Mouse (Mus musculus): Measurements from ENCODE around the gene Cacna1c. TPM values are rescaled to one million over a fixed set of nuclear protein-coding genes. Genes with fewer than 3 reads are reported as not detected.

Gene Cacna1c
- polyA plus RNA-seq, 1 experiment from 2014 or later = 2.3 TPM

DNA sequence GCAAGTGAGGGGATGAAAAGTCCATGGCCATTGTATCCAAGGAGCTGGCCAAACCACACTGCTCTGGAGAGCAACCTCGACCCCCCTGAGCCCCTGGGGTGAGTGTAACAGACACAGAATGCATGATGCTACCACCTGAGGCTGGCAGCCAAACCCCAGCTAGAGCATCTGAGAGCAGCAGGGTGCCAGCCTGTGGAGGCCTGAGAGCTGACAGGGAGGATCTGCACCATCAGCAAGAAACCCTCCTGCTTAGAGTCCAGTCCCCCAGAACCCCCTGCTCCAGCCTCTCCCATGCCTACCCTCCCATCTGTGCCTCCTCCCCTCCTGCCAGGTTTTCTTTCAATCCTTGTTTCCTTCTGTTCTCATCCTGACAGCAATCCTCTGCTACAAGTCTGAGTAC, 385.4 kb downstream of the Cacna1c start:
- no peak for ATAC-seq (ENCODE audit: low FRiP score, low TSS enrichment)

DNA sequence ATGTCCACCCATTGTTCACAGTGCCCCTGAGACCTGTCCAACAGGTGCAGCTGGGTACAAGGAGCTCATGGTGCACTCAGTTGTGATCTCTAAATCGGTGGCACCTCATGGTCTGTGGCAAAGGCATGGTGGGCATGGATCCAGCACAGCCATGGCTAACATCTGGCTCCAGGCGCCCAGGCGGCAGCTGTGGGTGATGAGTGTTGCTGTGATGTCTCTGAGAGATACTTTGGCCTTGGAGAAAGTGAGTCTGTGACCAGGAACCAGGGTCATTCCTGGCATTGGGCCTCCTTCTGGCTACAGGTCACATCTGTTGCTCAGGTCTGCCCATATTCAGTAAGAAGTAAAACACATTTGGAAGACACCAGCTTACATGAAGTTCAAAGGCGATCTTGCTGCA, 391.1 kb downstream of the Cacna1c start:
- Histone ChIP-seq H3K9me3 (ENCODE audit: control insufficient read depth, low read length) (no peaks in the 10 kb centered on the region), H3K4me3 (ENCODE audit: low read depth, low read length) (no peak overlapping the region), H3K36me3 (ENCODE audit: control insufficient read depth, insufficient read depth, low read length) (no peaks in the 10 kb centered on the region), H3K27me3 (ENCODE audit: control insufficient read depth, insufficient read depth, low read length) (no peaks in the 10 kb centered on the region), H3K4me1 (replicated peaks; ENCODE audit: control insufficient read depth, insufficient read depth) (no peaks in the 10 kb centered on the region), H3K27ac (replicated peaks) (no peak overlapping the region), H3K9ac (ENCODE audit: low read length) (no peak overlapping the region), H3K4me2 (replicated peaks; ENCODE audit: low read depth) (no peak overlapping the region)
- WGBS = 88% methylated on average over 4 of the region's 4 CpGs
- ATAC-seq (ENCODE audit: low FRiP score, low TSS enrichment) = no peak
- DNase-seq (ENCODE audit: low spot score) = no peak
- TF ChIP-seq CTCF (IDR thresholded peaks at IDR 0.05; ENCODE audit: low read depth) = no peak
- TF ChIP-seq EP300 (optimal IDR thresholded peaks at IDR 0.05) = no peak

More for the DNA sequence above, 385.4 kb downstream of the Cacna1c start:
- Histone ChIP-seq H3K9me3 (ENCODE audit: control insufficient read depth, low read length) (no peaks in the 10 kb centered on the region), H3K4me1 (replicated peaks; ENCODE audit: control insufficient read depth, insufficient read depth) (no peaks in the 10 kb centered on the region), H3K4me3 (ENCODE audit: low read depth, low read length) (no peak overlapping the region), H3K4me2 (replicated peaks; ENCODE audit: low read depth) (no peak overlapping the region), H3K27me3 (ENCODE audit: control insufficient read depth, insufficient read depth, low read length) (no peaks in the 10 kb centered on the region), H3K9ac (ENCODE audit: low read length) (no peak overlapping the region), H3K27ac (replicated peaks) (no peak overlapping the region), H3K36me3 (ENCODE audit: control insufficient read depth, insufficient read depth, low read length) (no peaks in the 10 kb centered on the region)
- no peak for DNase-seq (ENCODE audit: low spot score)
- WGBS = 32% methylated on average over 1 of the region's 1 CpGs
- TF ChIP-seq CTCF (IDR thresholded peaks at IDR 0.05; ENCODE audit: low read depth) = no peak
- TF ChIP-seq EP300 (optimal IDR thresholded peaks at IDR 0.05) = no peak

DNA sequence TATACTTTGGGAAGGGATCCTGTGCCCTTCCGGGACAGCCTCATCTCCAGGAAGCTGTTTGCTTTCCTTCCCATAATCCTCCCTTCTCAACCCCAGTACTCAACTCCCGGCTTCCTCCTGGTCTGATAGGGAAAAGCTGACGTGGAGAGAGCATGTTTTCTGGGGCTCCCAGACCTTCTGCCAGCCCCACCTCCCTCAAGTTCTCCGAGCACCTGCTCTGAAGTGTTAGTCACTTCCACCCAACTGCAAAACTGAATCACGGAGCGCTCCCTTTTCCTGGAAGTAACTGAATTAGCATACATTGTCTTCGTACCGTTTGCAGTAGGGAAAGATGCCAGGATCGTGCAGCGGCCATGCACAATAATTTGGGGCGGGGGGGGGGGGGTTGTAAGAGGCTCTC, 393.9 kb downstream of the Cacna1c start:
- TF ChIP-seq CTCF (IDR thresholded peaks at IDR 0.05; ENCODE audit: low read depth) (no peak), EP300 (optimal IDR thresholded peaks at IDR 0.05) (no peak)

DNA sequence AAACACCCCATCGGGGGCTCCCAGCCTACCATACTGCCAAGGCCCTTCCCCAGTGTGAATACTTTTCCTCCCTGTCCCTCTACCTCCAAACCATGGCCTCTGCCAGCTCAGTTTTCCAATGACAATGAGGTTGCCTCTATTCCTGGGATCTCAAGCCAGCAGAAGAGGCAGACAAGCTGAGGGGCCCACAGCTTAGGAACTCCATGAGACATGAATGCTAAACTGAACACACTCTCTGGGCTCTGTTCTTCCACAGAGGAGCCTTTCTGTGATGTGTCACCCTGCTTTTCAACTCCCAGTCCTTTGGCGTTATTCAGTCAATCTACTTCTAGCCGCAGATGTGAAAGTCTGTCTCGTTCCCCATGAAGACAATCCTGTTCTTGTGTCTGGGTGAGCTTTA, 399.8 kb downstream of the Cacna1c start:
- DNase-seq (ENCODE audit: low spot score) (no peak), ATAC-seq (ENCODE audit: low FRiP score, low TSS enrichment) (no peak)
- Histone ChIP-seq H3K4me3 (ENCODE audit: low read depth, low read length) (no peak overlapping the region), H3K4me1 (replicated peaks; ENCODE audit: control insufficient read depth, insufficient read depth) (no peaks in the 10 kb centered on the region), H3K9me3 (ENCODE audit: control insufficient read depth, low read length) (no peaks in the 10 kb centered on the region), H3K27ac (replicated peaks) (no peak overlapping the region), H3K36me3 (ENCODE audit: control insufficient read depth, insufficient read depth, low read length) (no peaks in the 10 kb centered on the region), H3K27me3 (ENCODE audit: control insufficient read depth, insufficient read depth, low read length) (no peaks in the 10 kb centered on the region), H3K9ac (ENCODE audit: low read length) (no peak overlapping the region), H3K4me2 (replicated peaks; ENCODE audit: low read depth) (no peak overlapping the region)
- TF ChIP-seq EP300 (optimal IDR thresholded peaks at IDR 0.05) = no peak
- WGBS = 94% methylated on average over 4 of the region's 4 CpGs

More for the DNA sequence above, 393.9 kb downstream of the Cacna1c start:
- no peak overlapping the region for H3K4me3 ChIP-seq (ENCODE audit: low read depth, low read length)
- no peak for ATAC-seq (ENCODE audit: low FRiP score, low TSS enrichment)
- no peak overlapping the region for H3K27ac ChIP-seq (replicated peaks)
- no peaks in the 10 kb centered on the region for H3K36me3 ChIP-seq (ENCODE audit: control insufficient read depth, insufficient read depth, low read length)
- no peaks in the 10 kb centered on the region for H3K9me3 ChIP-seq (ENCODE audit: control insufficient read depth, low read length)
- no peaks in the 10 kb centered on the region for H3K4me1 ChIP-seq (replicated peaks; ENCODE audit: control insufficient read depth, insufficient read depth)
- DNase-seq (ENCODE audit: low spot score) = no peak
- WGBS = 52% methylated on average over 11 of the region's 11 CpGs
- H3K27me3 ChIP-seq (ENCODE audit: control insufficient read depth, insufficient read depth, low read length) = no peaks in the 10 kb centered on the region
- no peak overlapping the region for H3K4me2 ChIP-seq (replicated peaks; ENCODE audit: low read depth)
- H3K9ac ChIP-seq (ENCODE audit: low read length) = no peak overlapping the region

DNA sequence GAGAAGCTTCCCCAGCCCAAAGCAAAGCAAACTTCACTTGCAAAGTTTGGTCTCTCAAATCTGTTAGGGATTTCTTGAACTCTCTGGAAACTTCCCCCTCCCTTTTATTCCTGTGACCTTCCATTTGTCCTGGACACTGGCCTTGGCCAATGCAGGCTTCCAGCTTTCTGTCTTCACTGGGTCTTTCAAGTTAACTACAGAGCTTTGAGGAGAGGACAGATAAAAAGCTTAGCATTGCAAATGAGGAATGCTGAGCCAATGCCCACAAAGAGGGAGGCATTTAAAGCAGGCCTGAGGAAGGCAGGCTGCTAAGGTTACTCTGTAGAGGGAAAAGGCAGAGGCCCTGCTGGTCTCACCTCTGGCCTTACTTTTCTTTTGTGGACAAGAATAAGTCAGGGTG, 400.5 kb downstream of the Cacna1c start:
- Histone ChIP-seq H3K4me2 (replicated peaks; ENCODE audit: low read depth) (no peak overlapping the region), H3K4me1 (replicated peaks; ENCODE audit: control insufficient read depth, insufficient read depth) (no peaks in the 10 kb centered on the region), H3K27ac (replicated peaks) (no peak overlapping the region), H3K9me3 (ENCODE audit: control insufficient read depth, low read length) (no peaks in the 10 kb centered on the region), H3K36me3 (ENCODE audit: control insufficient read depth, insufficient read depth, low read length) (no peaks in the 10 kb centered on the region), H3K4me3 (ENCODE audit: low read depth, low read length) (no peak overlapping the region), H3K27me3 (ENCODE audit: control insufficient read depth, insufficient read depth, low read length) (no peaks in the 10 kb centered on the region), H3K9ac (ENCODE audit: low read length) (no peak overlapping the region)
- TF ChIP-seq EP300 (optimal IDR thresholded peaks at IDR 0.05) (no peak), CTCF (IDR thresholded peaks at IDR 0.05; ENCODE audit: low read depth) (no peak)
- ATAC-seq (ENCODE audit: low FRiP score, low TSS enrichment) (no peak), DNase-seq (ENCODE audit: low spot score) (no peak)

DNA sequence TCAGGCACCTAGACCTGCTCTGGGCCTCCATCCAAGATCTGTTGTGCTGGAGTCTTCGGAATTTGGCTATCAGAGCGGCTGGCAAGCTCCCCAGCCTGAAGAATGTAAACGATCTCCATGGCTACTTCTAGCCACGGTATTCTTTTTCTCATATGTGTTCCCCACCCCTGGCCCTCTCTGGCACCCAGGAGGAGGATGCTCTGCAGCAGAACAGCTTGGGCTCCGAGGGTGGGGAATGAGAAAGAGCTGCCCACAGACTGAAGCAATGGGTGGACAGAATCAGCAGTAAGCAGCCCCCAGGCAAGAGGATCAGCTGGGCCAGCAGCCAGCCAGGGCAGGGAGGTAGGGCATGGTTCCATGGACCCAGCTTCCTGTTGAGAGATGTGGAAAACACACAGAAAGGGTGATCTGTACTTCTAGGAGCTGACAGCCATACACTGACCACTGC, 404.3 kb downstream of the Cacna1c start:
- 16% methylated on average over 5 of the region's 5 CpGs for WGBS
- ATAC-seq (ENCODE audit: low FRiP score, low TSS enrichment) = peak; percentile 68
- H3K36me3 ChIP-seq (ENCODE audit: control insufficient read depth, insufficient read depth, low read length) = no peaks in the 10 kb centered on the region
- no peaks in the 10 kb centered on the region for H3K4me1 ChIP-seq (replicated peaks; ENCODE audit: control insufficient read depth, insufficient read depth)
- no peak for TF ChIP-seq CTCF (IDR thresholded peaks at IDR 0.05; ENCODE audit: low read depth)
- no peak for TF ChIP-seq EP300 (optimal IDR thresholded peaks at IDR 0.05)
- H3K9ac ChIP-seq (ENCODE audit: low read length) = no peak overlapping the region
- H3K9me3 ChIP-seq (ENCODE audit: control insufficient read depth, low read length) = no peaks in the 10 kb centered on the region
- H3K4me2 ChIP-seq (replicated peaks; ENCODE audit: low read depth) = no peak overlapping the region; the same call in 1 of the 2 replicates
- H3K27me3 ChIP-seq (ENCODE audit: control insufficient read depth, insufficient read depth, low read length) = no peaks in the 10 kb centered on the region
- no peak overlapping the region for H3K27ac ChIP-seq (replicated peaks)
- H3K4me3 ChIP-seq (ENCODE audit: low read depth, low read length) = no peak overlapping the region
- peak; percentile 41 for DNase-seq (ENCODE audit: low spot score)
